Mouse (Mus musculus) layer of hippocampus, adult 8-10 months (tissue): ENCODE data around the gene Catsperz. TPM values are rescaled to one million over a fixed set of nuclear protein-coding genes. Genes with fewer than 3 reads are reported as not detected.

Experiments
- DNase-seq, 2 experiments: peaks; one replicate each; pipeline ENCODE4 v3.0.0; 2022; ENCODE audit warnings: low spot score in 2 of 2
- total RNA-seq, 4 experiments: library from RNA; stranded (reverse); gene quantifications; 2 replicates each; pipeline ENCODE4 v1.2.4; 2022

Gene Catsperz
- total RNA-seq, 4 experiments from 2014 or later = 10.4 to 11.4 (median 11.0) TPM

DNA sequence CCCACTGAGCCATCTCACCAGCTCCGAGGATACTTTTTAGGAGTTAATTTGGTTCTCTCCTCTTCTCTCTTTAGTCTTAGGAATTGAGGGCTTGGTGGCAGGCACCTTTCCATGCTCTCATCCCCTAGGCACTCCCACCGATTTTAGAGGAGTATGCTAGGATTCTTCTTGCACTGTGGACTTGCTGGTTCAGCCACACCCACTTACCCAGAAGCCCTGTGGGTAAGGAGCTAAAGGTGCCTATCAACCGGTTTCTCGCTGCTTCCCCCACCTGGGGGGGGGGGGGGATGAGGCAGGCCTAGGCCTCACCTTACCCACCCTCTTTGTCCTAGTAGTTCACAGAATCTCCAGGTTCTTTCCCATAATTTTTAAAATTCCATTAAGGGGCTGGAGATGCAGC is 22.6 kb upstream of the Catsperz start:
- no peak for DNase-seq

DNA sequence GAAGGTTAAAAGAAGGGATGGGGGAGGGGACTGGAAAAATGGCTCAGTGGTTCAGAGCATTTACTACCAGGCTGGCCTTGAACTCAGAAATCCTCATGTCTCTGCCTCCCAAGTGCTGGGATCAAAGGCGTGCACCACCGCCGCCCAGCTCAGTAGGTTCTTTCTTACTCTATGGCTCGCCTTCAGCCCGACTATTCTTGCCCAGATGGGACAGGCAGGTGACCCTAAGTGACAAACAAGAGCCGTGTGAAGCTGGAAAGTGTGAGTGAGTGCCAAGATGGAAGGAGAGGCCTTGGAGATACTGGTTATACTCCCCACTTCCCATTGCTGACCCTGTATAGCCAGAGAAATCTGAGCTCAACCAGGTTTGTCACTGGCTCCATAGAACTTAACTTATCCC is 18.5 kb upstream of the Catsperz start:
- no peak for DNase-seq

- DNase-seq = no peak
These were observed 17.6 kb upstream of the Catsperz start for GRCm38 (mm10) chr19:6942764-6943163.

DNA sequence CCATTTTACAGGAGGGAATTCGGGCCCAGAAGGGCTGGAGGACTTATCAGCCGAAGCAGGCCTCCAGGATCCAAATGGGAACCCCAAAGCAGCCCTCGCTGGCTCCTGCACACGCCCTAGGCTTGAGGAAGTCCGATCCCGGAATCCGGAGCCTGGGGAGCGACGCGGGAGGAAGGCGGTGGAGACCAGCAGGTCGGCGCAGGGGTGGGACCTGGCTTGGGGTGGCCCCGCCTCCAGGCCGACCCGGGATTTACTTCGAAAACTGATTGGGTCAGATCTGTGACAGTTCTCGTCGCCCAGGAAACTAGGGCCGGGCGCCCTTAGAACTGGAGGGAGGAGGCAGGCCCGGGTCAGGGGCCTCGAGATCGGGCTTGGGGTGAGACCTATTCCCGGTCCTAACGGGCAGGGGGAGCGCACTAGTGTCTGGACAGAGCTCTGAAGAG is 17.1 kb upstream of the Catsperz start, which contains the start of gene Gpr137:
TSS of gene Gpr137 (minus strand) at position 232 of the 443 bp plus-strand sequence.
- peak; percentile 92 for DNase-seq

GRCm38 (mm10) chr19:6941372-6942248 is 16.4 kb upstream of the Catsperz start, which contains the start of gene Bad:
Bad (plus strand) TSS chr19:6941861.
- peak; percentile 85 to 93 for DNase-seq

GRCm38 (mm10) chr19:6940396-6941351 is 15.5 kb upstream of the Catsperz start:
- no peak for DNase-seq

DNA sequence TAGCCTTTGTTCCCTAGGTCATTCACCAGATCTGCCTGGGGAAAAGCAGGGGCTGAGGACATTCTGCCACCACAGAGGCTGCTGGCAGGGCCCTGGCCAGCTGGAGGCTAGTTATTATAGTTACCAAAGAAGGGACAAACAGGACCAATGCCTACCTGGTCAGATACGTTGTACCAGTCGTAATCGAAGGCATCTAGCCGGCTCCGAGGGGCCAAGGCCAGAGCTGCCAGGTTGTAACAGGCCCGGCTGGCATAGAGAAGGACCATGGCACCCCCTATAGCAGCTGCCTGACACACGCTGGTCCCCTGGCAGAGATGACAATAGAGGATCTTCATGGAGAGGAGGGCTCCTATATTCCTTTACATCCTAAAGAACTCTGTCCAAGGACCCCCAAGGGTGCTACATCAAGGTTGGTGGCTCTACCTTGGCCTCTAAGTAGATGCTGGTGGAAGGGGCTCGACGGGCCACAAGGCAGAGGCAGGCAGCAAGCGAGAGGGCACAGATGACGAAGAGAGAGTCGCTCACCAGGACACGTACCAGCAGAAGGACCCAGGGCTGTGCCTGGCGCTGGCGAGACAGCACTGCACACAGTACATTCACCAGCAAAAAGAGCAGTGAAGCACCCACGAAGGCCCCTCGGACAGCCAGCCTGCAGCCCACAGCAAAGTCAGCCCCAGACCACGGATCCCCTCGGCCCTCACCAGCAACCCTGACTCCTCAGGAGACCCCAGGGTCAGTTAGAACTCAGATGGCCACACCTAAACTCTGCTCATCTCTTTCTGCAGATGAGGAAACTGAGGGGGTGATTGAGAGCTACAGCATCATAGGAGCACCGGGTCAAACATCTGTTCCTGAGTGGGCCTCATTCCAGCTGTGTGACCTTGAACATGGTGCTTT is 14.2 kb upstream of the Catsperz start:
- DNase-seq = no peak

DNA sequence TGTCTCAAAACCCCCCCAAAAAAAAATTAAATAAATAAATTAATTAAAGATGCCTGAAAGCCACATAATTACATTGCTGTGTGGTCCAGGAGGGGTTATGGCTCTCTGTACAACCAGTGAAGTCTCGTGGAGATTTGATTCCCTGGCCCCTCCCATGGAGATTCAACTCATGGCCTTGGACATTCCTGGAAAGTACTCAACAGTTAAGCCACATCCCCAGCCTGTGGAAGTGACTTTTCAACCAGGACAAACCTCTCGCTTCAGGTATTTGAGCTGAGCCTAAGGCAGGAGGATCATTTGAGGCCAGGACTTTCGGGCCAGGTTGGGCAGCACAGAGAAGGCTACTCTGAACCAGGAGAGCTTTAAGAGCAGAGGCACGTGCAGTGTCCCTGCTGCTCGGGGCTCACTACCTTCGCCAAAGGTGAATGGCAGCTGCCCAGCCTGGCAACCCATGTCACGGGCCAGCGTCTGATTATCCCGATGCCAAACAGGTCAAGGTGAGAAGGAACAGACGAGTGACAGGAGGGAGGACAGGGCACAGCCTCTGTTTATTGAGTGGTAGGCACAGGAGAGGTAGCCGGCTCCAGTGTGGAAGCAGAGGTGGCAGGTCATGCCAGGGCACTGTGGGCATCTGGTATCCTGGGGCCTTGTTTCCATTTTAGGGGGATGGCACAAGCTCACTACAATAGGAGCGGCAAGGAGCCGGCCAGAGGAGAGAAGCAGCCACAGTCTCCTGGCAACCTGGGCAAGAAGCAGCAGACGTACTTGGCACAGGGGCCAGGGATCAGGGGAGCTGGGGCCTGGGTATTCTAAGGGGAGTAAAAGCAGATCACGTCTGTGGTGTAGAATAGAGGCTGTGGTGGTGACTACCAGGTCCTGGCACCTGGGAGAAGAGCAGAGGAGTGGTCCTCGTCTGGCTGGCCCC is 12.6 kb upstream of the Catsperz start:
- DNase-seq = no peak

DNA sequence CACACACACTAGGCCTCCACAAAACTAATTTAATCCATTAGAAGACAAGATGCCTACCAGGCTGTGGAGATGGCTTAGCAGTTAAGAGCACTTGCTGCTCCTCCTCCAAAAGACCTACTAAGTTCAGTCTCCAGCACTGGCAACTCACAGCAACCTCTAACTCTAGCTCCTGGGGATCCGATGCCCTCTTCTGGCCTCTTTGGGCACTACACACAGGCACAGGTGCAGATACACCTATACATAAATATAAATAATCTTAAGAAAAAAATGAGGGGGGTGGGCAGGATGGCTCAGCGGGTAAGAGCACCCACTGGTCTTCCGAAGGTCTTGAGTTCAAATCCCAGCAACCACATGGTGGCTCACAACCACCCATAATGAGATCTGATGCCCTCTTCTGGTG is 11.1 kb upstream of the Catsperz start:
- no peak for DNase-seq

DNA sequence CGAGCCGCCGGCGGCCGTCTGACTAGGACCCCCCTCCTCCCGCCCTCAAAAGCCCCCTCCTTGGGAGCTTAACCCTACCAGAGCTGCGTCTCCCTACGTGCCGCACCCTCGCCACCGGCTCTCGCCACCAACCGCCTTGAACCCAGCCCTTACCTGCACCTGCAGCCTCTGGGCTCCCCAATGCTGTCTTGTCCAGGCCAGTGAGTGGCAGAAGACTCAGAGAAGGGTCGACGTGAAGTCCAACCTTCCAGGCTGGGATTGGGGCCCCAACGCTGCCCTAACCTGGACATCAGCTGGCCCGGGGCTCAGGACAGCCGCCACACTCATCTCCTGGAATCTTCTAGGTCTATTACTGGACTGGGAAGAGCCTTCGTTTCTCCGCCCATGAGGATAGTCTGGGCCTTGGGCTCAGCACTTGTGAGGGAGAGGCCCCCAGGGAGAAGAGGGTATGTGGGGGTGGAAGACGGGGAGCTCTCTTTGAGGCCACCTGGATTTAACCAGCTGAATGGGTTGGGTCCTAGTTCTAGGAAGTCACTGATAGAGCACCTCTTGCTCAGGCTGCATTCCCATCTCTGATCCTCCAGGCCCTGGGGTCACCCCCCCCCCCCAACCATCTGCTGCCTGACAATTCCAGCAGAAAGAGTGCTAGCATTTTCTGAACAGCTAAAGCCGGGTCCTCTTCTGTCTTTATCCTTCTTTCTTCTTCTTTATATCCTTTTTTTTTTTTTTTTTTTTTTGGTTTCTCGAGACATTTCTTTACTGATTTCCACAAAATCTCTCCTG is 9.2 kb upstream of the Catsperz start, which contains the start of gene Kcnk4:
TSS of gene Kcnk4 (minus strand) at position 321 of the 783 bp plus-strand sequence.
- no peak for DNase-seq

GRCm38 (mm10) chr19:6933436-6934194 is 8.4 kb upstream of the Catsperz start:
- no peak for DNase-seq

- no peak for DNase-seq
These were observed 7.9 kb upstream of the Catsperz start for GRCm38 (mm10) chr19:6933102-6933435.

DNA sequence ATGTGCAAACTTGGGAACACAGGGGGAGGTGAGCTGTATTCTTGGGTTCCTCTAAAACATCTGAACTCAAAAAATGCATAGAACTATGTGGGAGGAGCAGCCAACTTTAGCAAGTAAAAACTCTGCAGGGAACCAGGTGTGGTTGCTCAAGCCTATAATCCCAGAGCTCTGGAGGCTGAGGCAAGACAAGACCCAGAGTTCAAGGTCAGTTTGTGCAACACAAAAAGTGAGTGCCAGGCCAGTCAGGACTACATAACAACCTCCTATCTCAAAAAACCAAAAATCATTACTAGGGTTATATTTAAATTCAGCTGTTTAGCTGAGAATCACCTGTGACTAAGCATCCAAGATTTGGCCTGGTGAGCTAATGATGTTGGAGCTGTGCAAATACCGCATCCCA is 6.8 kb upstream of the Catsperz start:
- DNase-seq = no peak

- no peak for DNase-seq
These were observed 5.8 kb upstream of the Catsperz start for GRCm38 (mm10) chr19:6931002-6931401.

- DNase-seq = no peak
These were observed 2.9 kb upstream of the Catsperz start for GRCm38 (mm10) chr19:6928080-6928479.

GRCm38 (mm10) chr19:6926559-6927255 is 1.5 kb upstream of the Catsperz start:
- DNase-seq = no peak

DNA sequence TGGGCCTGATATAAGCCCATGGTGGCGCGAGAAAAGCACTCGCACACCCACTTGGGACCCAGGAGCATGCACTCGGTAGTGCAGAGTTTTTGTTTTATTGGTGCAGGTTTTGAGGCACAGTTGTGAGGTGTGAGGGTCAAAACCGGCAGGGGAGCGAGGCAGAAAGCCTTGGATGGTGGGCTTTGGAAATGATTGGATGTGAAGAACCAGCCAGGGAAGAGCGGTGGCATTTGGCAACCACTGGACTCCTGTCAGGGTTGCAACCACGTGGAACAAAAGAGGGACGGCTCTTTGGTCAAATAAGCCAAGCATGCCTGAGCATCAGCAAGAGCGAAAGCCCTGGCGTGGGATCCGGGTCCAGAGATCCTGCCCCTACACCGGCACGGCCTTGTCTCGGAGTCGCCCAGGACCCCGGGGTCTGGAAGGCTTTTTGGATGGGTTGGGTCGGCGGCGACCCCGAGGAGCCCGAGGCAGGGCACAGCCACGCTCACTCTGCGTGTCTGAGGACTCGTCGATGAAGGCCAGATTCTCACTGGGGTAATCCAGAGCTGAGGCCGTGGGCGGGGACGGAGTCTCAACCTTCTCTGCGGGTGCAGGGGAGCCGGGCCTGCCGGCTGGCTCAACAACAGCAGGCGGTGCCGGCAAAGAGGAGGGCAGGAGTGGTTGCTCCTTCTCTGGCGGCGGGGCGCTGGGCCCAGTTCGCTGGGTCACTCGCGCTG is 590 bp upstream of the Catsperz start:
- no peak for DNase-seq
